Mouse (Mus musculus): ENCODE results near the gene Hsd17b6. TPM values are rescaled to one million over a fixed set of nuclear protein-coding genes. Genes with fewer than 3 reads are reported as not detected.

Gene Hsd17b6
- polyA plus RNA-seq, 1 experiment from 2014 or later: not detected

Other genes with a start within 250 kb of the Hsd17b6 start
- gene Rdh1, start 247.9 kb downstream of the Hsd17b6 start, polyA plus RNA-seq (2014; fragmentation: Nextera tagmentation; extraction: Ambion mirVana): not detected in 2 replicates
- gene Rdh16f1, start 247.8 kb downstream of the Hsd17b6 start, polyA plus RNA-seq (2014; fragmentation: Nextera tagmentation; extraction: Ambion mirVana): 0.13 TPM in 1 of 2 replicates, not detected in the other
- gene Rdh9, start 231.2 kb downstream of the Hsd17b6 start, polyA plus RNA-seq (2014; fragmentation: Nextera tagmentation; extraction: Ambion mirVana): not detected in 2 replicates
- not detected in 2 replicates for gene Rdh16, start 206.5 kb downstream of the Hsd17b6 start, polyA plus RNA-seq (2014; fragmentation: Nextera tagmentation; extraction: Ambion mirVana)
- not detected in 2 replicates for gene Rdh19, start 157.7 kb downstream of the Hsd17b6 start, polyA plus RNA-seq (2014; fragmentation: Nextera tagmentation; extraction: Ambion mirVana)
- not detected in 2 replicates for gene Rdh16f2, start 141.1 kb downstream of the Hsd17b6 start, polyA plus RNA-seq (2014; fragmentation: Nextera tagmentation; extraction: Ambion mirVana)
- gene Rdh7, start 118.8 kb downstream of the Hsd17b6 start, polyA plus RNA-seq (2014; fragmentation: Nextera tagmentation; extraction: Ambion mirVana): not detected in 2 replicates
- gene Sdr9c7, start 109.1 kb downstream of the Hsd17b6 start, polyA plus RNA-seq (2014; fragmentation: Nextera tagmentation; extraction: Ambion mirVana): not detected in 2 replicates
- 85.0 and 91.4 TPM in 2 replicates for gene Prim1, start 7.6 kb upstream of the Hsd17b6 start, polyA plus RNA-seq (2014; fragmentation: Nextera tagmentation; extraction: Ambion mirVana)
- 854 and 893 TPM in 2 replicates for gene Naca, start 28.0 kb upstream of the Hsd17b6 start, polyA plus RNA-seq (2014; fragmentation: Nextera tagmentation; extraction: Ambion mirVana)
- 584 and 611 TPM in 2 replicates for gene Ptges3, start 51.3 kb upstream of the Hsd17b6 start, polyA plus RNA-seq (2014; fragmentation: Nextera tagmentation; extraction: Ambion mirVana)
- gene Atp5b, start 75.7 kb upstream of the Hsd17b6 start, polyA plus RNA-seq (2014; fragmentation: Nextera tagmentation; extraction: Ambion mirVana): 2,381 and 2,418 TPM in 2 replicates
- gene Baz2a, start 84.0 kb upstream of the Hsd17b6 start, polyA plus RNA-seq (2014; fragmentation: Nextera tagmentation; extraction: Ambion mirVana): 20.3 and 23.5 TPM in 2 replicates
- 17.9 and 19.9 TPM in 2 replicates for gene Rbms2, start 172.7 kb upstream of the Hsd17b6 start, polyA plus RNA-seq (2014; fragmentation: Nextera tagmentation; extraction: Ambion mirVana)
- 1.2 and 1.5 TPM in 2 replicates for gene Gls2, start 186.8 kb upstream of the Hsd17b6 start, polyA plus RNA-seq (2014; fragmentation: Nextera tagmentation; extraction: Ambion mirVana)
- 26.2 and 28.0 TPM in 2 replicates for gene Spryd4, start 204.2 kb upstream of the Hsd17b6 start, polyA plus RNA-seq (2014; fragmentation: Nextera tagmentation; extraction: Ambion mirVana)
- gene Mip, start 218.2 kb upstream of the Hsd17b6 start, polyA plus RNA-seq (2014; fragmentation: Nextera tagmentation; extraction: Ambion mirVana): not detected in 2 replicates
- 58.7 and 61.2 TPM in 2 replicates for gene Timeless, start 224.5 kb upstream of the Hsd17b6 start, polyA plus RNA-seq (2014; fragmentation: Nextera tagmentation; extraction: Ambion mirVana)
- 0.99 TPM in 1 of 2 replicates, not detected in the other for gene Apon, start 246.5 kb upstream of the Hsd17b6 start, polyA plus RNA-seq (2014; fragmentation: Nextera tagmentation; extraction: Ambion mirVana)

Data from neural tube, embryonic 11.5 days (tissue).